Mouse (Mus musculus): ENCODE data around the gene Mef2d. TPM values are rescaled to one million over a fixed set of nuclear protein-coding genes. Genes with fewer than 3 reads are reported as not detected.
"Not testable (repeated sequence)": the region's sequence is repeated elsewhere in the genome, so short reads cannot be mapped to it uniquely, and the experiment has no call there.

Mef2d gene
- total RNA-seq, 2 experiments from 2014 or later = 173 to 184 TPM

DNA sequence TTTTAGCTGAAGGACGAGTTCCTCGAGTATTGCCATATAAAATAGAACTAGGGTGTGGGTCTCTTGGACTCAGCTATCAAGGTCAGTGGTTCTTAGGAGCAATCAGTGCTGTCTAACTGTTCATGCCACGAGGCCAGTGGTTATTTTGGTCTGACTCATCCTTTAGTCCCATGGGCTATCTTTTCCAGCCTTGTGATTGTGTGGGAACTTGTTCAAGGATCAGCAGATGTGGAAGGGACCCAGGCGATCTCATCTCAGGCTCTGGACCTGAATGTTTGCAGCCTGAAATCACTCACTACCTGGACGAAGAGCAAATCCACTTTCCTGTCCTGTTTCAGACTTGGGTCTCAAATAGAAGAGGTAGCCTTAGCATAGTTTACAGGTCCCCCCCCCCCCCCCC lies 34.9 kb downstream of the Mef2d start:
- Histone ChIP-seq H3K27ac (peak overlapping the region; percentile 99), H3K4me3 (peak overlapping the region; percentile 74)
- intact Hi-C loops (cut with DNase I) = no loop called here
- no peak for TF ChIP-seq CTCF (IDR thresholded peaks at IDR 0.05)
- peak; percentile 68 for DNase-seq

DNA sequence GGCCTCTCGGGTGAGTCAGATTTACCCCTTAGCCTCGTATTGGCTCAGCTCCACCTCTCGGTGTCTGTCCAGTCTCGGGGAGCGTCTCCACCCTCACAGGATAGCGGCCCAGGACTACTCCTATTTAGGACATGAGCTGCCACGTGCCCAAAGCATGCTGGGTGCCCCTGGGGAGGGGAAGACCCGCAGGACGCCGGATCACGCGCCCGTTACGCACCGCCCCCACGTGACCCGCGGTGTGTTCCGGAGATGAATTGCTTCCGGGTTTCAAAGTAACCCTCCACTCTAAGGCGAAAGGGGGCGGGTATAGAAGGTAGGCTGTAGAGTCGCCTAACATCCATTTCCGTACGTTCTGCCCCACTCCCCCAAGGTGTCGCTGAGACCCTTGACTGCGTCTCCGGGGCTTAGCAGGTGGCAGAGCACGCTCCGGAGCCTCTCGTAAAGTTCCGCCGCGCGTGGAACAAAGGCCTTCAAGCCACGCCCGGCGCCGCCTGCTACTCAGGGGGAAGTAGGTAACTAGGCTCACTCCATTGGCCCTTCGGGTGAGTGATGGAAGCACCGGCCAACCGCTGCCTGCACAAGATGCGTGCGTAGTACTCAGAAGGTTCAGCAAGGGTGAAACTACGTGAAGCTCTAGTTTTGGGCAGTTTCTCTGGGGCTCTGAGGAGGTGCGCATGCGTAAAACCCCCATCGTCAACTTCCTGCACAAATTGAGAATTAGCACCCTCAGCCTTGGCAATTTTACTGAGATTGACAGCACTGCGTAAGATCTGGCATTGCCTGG lies 35.6 kb downstream of the Mef2d start:
- peak overlapping the region; percentile 74 for H3K4me3 ChIP-seq
- peak overlapping the region; percentile 99 for H3K27ac ChIP-seq
- DNase-seq = peak; percentile 99
- TF ChIP-seq CTCF (IDR thresholded peaks at IDR 0.05) = no peak; the same call in 1 of the 2 replicates
- intact Hi-C loops (cut with DNase I) = no loop called here

DNA sequence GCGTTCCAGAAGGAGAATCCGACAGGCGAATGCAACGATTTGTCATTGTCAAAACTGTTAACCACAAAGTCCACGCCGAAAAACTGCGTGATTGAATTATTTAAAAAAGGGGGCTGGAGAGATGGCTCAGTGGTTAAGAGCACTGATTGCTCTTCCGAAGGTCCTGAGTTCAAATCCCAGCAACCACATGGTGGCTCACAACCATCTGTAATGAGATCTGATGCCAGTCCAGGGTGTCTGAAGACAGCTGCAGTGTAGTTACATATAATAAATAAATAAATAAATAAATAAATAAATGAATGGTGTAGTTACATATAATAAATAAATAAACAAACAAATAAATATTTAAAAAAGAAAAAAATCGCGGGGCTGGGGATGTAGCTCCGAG lies 36.2 kb downstream of the Mef2d start:
- intact Hi-C loops (cut with DNase I); DNase-seq: not testable (repeated sequence)
- Histone ChIP-seq H3K27ac (peak overlapping the region; percentile 99), H3K4me3 (peak overlapping the region; percentile 74)

DNA sequence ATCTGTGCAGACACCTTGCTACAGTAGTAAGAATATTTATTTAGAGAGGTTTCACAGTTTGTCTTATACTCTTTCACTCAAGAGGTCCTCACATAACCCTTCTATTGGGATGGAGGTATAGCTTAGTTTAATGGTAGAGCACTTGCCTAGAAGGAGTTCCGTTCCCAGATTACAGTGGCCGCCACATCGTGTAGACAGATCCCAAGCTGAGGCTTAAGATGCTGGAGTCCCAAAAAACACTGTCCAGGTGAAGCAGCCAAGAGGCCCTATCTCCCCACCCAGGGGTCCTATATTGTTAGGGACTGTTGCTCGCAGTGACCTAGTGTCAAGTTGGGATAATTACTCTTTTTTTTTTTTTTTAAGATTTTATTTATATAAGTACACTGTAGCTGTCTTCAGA lies 36.8 kb downstream of the Mef2d start:
- DNase-seq = no peak
- no peak for TF ChIP-seq CTCF (IDR thresholded peaks at IDR 0.05)
- H3K4me3 ChIP-seq = no peak overlapping the region
- H3K27ac ChIP-seq = peak overlapping the region; percentile 20
- intact Hi-C loops (cut with DNase I) = no loop called here

DNA sequence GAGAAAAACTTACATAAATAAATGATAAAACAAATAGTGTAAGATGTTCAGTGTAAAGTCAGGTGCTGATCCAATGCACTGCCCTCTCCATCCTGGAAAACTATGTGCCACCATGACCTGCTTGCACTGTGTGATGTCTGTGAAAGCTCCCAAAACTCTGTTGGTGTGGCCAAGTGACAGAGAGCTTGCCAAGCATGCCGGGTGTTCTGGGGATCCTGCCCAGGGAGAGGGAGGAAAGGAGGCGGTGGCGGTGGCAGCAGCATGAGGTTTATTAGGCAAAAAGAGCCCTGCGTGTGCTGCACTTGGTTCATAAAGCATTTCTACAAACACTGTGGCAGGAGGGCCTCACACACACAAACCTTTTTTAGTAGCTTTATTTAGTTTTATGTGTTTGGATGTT lies 39.2 kb downstream of the Mef2d start:
- H3K4me3 ChIP-seq = no peak overlapping the region
- H3K27ac ChIP-seq = no peak overlapping the region
- intact Hi-C loops (cut with DNase I) = no loop called here
- TF ChIP-seq CTCF (IDR thresholded peaks at IDR 0.05) = no peak
- DNase-seq = no peak

DNA sequence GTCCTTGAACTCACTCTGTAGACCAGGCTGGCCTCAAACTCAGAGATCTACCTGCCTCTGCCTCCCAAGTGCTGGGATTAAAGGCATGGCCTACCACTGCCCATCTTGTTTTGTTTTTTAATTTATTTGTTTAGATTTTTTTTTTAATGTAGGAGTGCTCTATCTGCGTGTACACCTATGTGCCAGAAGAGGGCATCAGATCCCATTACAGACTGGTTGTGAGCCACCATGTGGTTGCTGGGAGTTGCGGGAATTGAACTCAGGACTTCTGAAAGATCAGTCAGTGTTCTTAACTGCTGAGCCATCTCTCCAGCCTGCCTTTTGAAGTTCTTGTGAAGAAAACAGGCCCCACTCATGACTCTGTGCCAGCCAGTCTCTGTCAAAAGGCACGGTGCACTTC lies 44.3 kb downstream of the Mef2d start:
- intact Hi-C loops (cut with DNase I) = no loop called here
- H3K4me3 ChIP-seq = no peak overlapping the region
- no peak for DNase-seq
- peak; percentile 25; the same call in 1 of the 2 replicates for TF ChIP-seq CTCF (IDR thresholded peaks at IDR 0.05)
- no peak overlapping the region for H3K27ac ChIP-seq

DNA sequence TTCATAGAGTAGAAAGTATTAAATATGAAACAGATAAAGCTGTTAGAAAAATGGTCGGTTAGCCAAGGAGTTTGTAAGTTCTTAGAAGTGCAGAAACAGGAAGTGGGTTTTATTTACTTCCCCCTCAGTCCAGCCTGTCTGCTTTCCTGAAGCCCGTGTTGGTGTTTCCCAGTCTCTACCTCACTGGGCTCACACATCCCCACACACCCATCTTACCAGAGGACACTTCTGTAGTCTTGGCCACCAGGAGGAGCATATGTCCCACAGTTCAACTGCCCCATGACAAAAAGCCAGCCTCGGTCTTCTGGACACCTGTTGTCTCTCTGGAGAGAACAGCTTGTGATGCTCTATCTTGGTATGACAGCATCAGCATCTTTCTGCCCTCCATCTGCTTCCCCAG lies 49.0 kb downstream of the Mef2d start:
- TF ChIP-seq CTCF (IDR thresholded peaks at IDR 0.05) = no peak
- DNase-seq = no peak
- intact Hi-C loops (cut with DNase I) = no loop called here
- no peak overlapping the region for H3K27ac ChIP-seq
- no peak overlapping the region for H3K4me3 ChIP-seq

DNA sequence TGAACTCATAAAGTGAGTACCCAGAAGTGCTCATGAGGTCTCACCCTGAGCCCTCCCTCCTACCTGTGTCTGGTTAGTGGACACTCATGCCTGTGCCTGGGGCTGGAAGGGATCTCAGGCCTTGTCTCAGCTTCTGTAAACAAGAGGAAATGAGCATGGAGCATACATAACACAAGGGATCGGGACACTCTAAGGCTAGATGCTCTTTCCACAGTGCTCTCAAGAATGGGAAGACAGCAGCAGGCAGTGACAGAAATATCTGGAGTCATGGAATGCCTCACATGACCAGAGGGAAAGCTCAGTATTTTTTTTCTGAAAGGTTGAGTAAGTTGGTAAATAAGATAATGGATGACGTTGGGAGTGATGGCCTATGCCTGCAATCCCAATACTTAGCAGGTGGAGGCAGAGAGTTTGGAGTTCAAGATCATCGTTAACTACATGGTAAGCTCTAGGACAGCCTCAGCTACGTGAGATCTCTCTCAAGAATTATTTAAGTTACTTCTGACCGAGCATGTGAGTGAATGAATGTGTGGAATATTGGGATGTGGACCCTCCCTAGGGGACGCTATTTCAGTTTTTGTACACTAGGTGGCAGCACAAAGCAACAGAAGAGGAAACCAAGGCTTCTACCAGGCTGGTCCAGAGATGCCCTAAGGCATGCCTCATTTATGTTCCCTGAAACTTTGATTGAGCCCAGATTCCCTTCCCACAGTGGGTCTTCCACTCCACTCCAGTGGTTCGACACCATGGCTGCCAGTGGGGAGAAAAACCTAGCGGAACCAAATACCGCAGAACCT lies 49.8 kb downstream of the Mef2d start:
- no peak overlapping the region for H3K4me3 ChIP-seq
- peak; percentile 87 for TF ChIP-seq CTCF (IDR thresholded peaks at IDR 0.05)
- DNase-seq = no peak
- intact Hi-C loops (cut with DNase I) = loop anchor here (1.0 kb wide), 1 partner anchor 50 kb away; no protein-coding TSS in a partner anchor
- no peak overlapping the region for H3K27ac ChIP-seq

DNA sequence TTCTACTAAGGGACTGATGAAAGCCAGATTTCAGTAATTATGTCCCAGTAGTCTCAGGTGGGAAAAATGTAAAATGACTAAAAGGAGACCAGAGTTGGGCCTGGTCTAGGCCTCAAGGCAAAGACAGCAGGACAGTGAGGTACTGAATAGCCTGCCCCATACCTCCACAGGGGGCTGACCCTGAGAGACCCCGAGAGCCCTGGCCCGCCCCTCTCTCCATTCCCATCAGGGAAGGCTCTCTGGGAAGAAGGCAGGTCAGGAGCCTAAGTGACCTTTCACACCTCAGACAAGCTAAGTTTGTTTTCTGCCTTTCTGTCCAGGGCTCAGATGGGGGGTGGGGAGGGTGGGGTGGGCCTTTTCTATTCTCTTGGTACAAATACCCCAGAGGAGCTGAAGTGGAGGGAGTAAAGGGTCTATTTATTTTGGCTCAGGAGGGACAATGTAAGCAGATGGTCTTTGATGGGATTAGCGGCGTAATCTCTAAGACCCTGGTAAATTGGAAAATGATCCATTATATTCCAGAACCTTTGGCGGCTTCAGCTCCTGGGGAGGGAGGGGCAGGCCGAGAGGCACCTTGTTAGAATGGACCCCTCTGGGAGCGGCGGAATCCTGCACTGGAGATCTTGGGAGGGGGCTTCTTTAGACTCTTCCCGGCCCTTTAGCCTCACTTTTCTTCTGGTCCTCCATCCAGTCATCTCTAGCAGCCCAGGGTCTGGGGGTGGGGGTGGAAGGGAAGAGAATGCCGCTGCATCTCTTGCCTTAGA lies 55.8 kb downstream of the Mef2d start:
- H3K4me3 ChIP-seq = no peak overlapping the region
- DNase-seq = no peak
- intact Hi-C loops (cut with DNase I) = no loop called here
- no peak for TF ChIP-seq CTCF (IDR thresholded peaks at IDR 0.05)
- H3K27ac ChIP-seq = no peak overlapping the region

DNA sequence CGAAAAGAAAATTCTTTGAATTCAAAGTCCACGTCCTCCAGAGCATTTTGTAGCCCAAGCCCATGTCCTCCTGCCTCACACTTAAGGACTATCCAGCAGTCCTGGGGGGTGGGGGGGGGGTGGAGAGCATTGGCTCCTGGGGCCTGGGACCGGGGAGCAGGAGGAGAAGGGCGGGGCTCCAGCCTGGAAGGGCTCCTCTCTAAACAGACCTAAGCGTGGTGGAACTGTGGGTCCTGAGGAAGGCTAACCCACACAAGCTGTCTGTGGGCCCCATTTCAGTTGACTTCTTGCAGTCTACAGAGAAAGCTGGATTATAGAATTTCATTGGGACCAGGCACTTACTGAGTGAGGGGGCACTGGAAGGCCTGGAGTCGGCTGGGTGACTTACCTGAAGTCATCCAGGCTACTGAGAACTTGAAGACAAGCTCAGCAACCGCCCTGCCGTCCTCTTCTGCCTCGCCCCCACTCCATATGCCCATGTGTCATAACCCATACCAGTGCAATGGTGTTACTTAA lies 56.4 kb downstream of the Mef2d start:
- no peak for DNase-seq
- Histone ChIP-seq H3K27ac (no peak overlapping the region), H3K4me3 (no peak overlapping the region)
- intact Hi-C loops (cut with DNase I) = no loop called here
- TF ChIP-seq CTCF (IDR thresholded peaks at IDR 0.05) = no peak

DNA sequence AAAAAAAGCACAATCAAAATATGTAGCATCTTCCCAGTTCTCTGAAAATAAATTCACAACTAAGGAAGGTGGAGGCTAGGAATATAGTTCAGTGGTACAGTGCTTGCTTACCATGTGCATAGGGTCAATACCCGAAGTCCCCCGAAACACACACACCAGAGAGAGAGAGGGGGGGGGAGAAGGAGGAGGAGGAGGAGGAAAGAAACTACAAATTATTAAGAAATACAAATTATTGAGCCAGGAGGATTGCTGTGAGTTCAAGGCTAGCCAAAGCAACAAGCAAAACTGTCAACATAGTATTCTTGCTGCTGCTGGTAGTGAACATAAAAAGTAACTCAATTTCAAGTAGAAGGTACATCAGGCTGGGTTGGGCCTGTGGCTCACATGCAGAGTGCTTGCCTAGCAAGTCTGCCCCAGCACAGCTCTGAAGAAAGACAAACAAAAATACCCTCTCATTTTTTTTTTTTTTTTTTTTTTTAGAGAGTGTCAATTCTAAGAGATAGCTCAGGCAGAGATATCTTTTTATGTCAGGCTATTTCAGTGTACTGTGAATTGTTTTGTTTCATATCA lies 57.5 kb downstream of the Mef2d start:
- no peak for TF ChIP-seq CTCF (IDR thresholded peaks at IDR 0.05)
- intact Hi-C loops (cut with DNase I) = no loop called here

More for the DNA sequence above, 57.5 kb downstream of the Mef2d start:
- H3K4me3 ChIP-seq = no peak overlapping the region
- no peak overlapping the region for H3K27ac ChIP-seq
- no peak for DNase-seq
